9 mouse cellular contexts compared by ENCODE assay signal in genomic region chr1:24869772-24870171, GRCm38 (mm10).
DNase-seq lines count a peak whose midpoint lies in the region; ATAC-seq and TF ChIP-seq lines count a peak whose summit lies in the region.
"Had no signal": no experiment of that assay in that cellular context is flagged by ENCODE, and none has a peak within 500 bp of the region (broad histone marks: within the 10 kb centered on the region; RNA-seq: fewer than 3 reads in every experiment).

No protein-coding gene starts in this region.

- intact Hi-C loops in left cerebral cortex, postnatal 36 days (cut with DNase I) = no loop called here
- intact Hi-C loops in gastrocnemius, postnatal 36 days (cut with DNase I) = no loop called here

- peak overlapping the region; percentile 44 for H3K4me2 ChIP-seq in hindbrain, embryonic 13.5 days

- peaks cover 9% of the 10 kb centered on the region; the same call in 1 of the 2 replicates for H3K4me1 ChIP-seq in cerebellum, adult 2 months (ENCODE audit: control insufficient read depth, insufficient read depth, low read length)
- H3K4me1 ChIP-seq in hindbrain, embryonic 13.5 days (replicated peaks) = peaks cover 4% of the 10 kb centered on the region; the same call in 1 of the 2 replicates
- no peaks in the 10 kb centered on the region; the same call in 1 of the 2 replicates for H3K4me1 ChIP-seq in lung, adult 2 months (ENCODE audit: control insufficient read depth, insufficient read depth, low read length)

- H3K4me3 ChIP-seq in cerebellum, adult 2 months (replicated peaks; ENCODE audit: insufficient read depth, low read depth, low read length) = peak overlapping the region; percentile 73
- H3K4me3 ChIP-seq in hindbrain, embryonic 13.5 days = peak overlapping the region; percentile 28
- no peak overlapping the region for H3K4me3 ChIP-seq in lung, adult 2 months (replicated peaks; ENCODE audit: extremely low read depth, low read depth, low read length)

- ATAC-seq in hindbrain, embryonic 13.5 days (ENCODE audit: low FRiP score) = peak; percentile 79; the same call in 1 of the 2 replicates
- ATAC-seq in megakaryocyte-erythroid progenitor cell, adult 5-6 weeks (replicated peaks; ENCODE audit: low FRiP score, low TSS enrichment, poor library complexity, severe bottlenecking) = no peak
- ATAC-seq: inflammation-experienced regulatory T-cells, adult 6 months had no signal

- 5% methylated on average over 12 of the region's 12 CpGs for WGBS in cerebellum, adult 2 months
- WGBS in hindbrain, embryonic 13.5 days = 39% methylated on average over 12 of the region's 12 CpGs
- WGBS in lung, adult 2 months = 73% methylated on average over 12 of the region's 12 CpGs

- DNase-seq in ES-CJ7 (ENCODE audit: low read depth, low spot score) = peak; percentile 9
- DNase-seq in cerebellum, adult 2 months = peak; percentile 74 to 76
- peak; percentile 31 to 32 for DNase-seq in left cerebral cortex, postnatal 36 days (ENCODE audit: low spot score in 2 of 2)
- no peak for DNase-seq in gastrocnemius, postnatal 36 days
- no peak for DNase-seq in embryo, embryonic 11 days
- DNase-seq in lung, adult 2 months = no peak

- no peaks in the 10 kb centered on the region for H3K27me3 ChIP-seq in cerebellum, adult 2 months (ENCODE audit: control insufficient read depth, insufficient read depth, low read length)
- H3K27me3 ChIP-seq in hindbrain, embryonic 13.5 days = no peaks in the 10 kb centered on the region

- H3K27ac ChIP-seq in cerebellum, adult 2 months (ENCODE audit: insufficient read depth, low read length) = peak overlapping the region; percentile 57; the same call in 1 of the 2 replicates
- H3K27ac ChIP-seq in hindbrain, embryonic 13.5 days = peak overlapping the region; percentile 56

- no peaks in the 10 kb centered on the region for H3K9me3 ChIP-seq in hindbrain, embryonic 13.5 days

- no peaks in the 10 kb centered on the region for H3K36me3 ChIP-seq in hindbrain, embryonic 13.5 days

- no peak for TF ChIP-seq CTCF in cerebellum, adult 2 months (IDR thresholded peaks at IDR 0.05; ENCODE audit: borderline replicate concordance, insufficient read depth, low read depth, low read length)
- no peak for TF ChIP-seq CTCF in lung, adult 2 months (IDR thresholded peaks at IDR 0.05; ENCODE audit: insufficient read depth, low read length)

- no peak for TF ChIP-seq POLR2A in cerebellum, adult 2 months (IDR thresholded peaks at IDR 0.05; ENCODE audit: borderline replicate concordance, insufficient read depth, low read length)
- no peak for TF ChIP-seq POLR2A in lung, adult 2 months (IDR thresholded peaks at IDR 0.05; ENCODE audit: borderline replicate concordance, extremely low read depth, low read depth, low read length)

- H3K9ac ChIP-seq in hindbrain, embryonic 13.5 days = no peak overlapping the region

Comparison
In these comparisons a context has a peak if more than half of its experiments do, and no peak if none do; other contexts are left out.
1. DNase-seq: peak in ES-CJ7 (single experiment), cerebellum, adult 2 months (2 of 2) and left cerebral cortex, postnatal 36 days (2 of 2); none in gastrocnemius, postnatal 36 days (0 of 2), embryo, embryonic 11 days (single experiment) and lung, adult 2 months (single experiment).